Comparison of ENCODE assay signal across 11 mouse cellular contexts in the genomic region with DNA sequence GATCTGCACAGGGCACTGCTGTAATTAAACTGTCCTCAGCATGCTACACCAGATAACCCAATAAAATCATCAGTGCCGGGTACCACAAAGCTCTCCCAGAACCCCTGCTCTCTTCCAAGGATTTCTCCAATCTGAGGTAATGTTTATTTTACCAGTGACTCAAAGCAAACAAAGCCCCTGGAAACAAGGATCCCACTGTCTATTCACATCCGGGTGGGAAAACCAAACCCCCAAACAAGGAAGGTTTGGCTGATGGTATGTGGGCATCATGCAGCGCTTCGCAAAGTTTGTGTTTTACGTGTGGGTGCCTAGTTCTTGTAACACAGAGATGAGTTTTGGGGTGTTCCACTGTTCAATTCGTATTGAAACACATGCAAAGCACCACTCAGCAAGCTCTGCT. TPM values are rescaled to one million over a fixed set of nuclear protein-coding genes. Genes with fewer than 3 reads are reported as not detected.
DNase-seq lines count a peak whose midpoint lies in the region; ATAC-seq lines count a peak whose summit lies in the region.
"Had no signal": no experiment of that assay in that cellular context is flagged by ENCODE, and none has a peak within 500 bp of the region (broad histone marks: within the 10 kb centered on the region; RNA-seq: fewer than 3 reads in every experiment).

No protein-coding gene starts in this region.

- DNase-seq in limb, embryonic 11.5 days (ENCODE audit: low spot score), result no peak
- DNase-seq in limb, embryonic 10.5 days (ENCODE audit: low spot score), result no peak
- no peak for DNase-seq in B cell, adult 2 months
- no peak for DNase-seq in layer of hippocampus, adult 8-10 months (ENCODE audit: low spot score in 2 of 2)
- no peak for DNase-seq in heart, postnatal 25 days (ENCODE audit: low spot score)
- DNase-seq: kidney, adult 8-10 months; right cerebral cortex, adult 18-20 months had no signal

- no peak overlapping the region for H3K27ac ChIP-seq in limb, embryonic 11.5 days (replicated peaks; ENCODE audit: low read depth, low read length)
- H3K27ac ChIP-seq in limb, embryonic 10.5 days, result no peak overlapping the region
- H3K27ac ChIP-seq in embryonic facial prominence, embryonic 12.5 days, result peak overlapping the region; percentile 84; the same call in 1 of the 2 replicates
- no peak overlapping the region for H3K27ac ChIP-seq in hindbrain, embryonic 15.5 days (replicated peaks)
- no peak overlapping the region for H3K27ac ChIP-seq in neural tube, embryonic 14.5 days (ENCODE audit: low read depth, low read length)
- H3K27ac ChIP-seq: heart, embryonic 15.5 days had no signal

- H3K27me3 ChIP-seq in limb, embryonic 11.5 days (ENCODE audit: control insufficient read depth, insufficient read depth, low read length), result no peaks in the 10 kb centered on the region
- H3K27me3 ChIP-seq in limb, embryonic 10.5 days (ENCODE audit: low read depth, poor library complexity, severe bottlenecking), result no peaks in the 10 kb centered on the region
- H3K27me3 ChIP-seq in embryonic facial prominence, embryonic 12.5 days, result no peaks in the 10 kb centered on the region
- H3K27me3 ChIP-seq in hindbrain, embryonic 15.5 days, result no peaks in the 10 kb centered on the region
- H3K27me3 ChIP-seq in neural tube, embryonic 14.5 days (ENCODE audit: control insufficient read depth, insufficient read depth, low read length), result no peaks in the 10 kb centered on the region
- H3K27me3 ChIP-seq: heart, embryonic 15.5 days had no signal

- H3K4me1 ChIP-seq in limb, embryonic 11.5 days (ENCODE audit: control insufficient read depth, insufficient read depth, low read length), result no peaks in the 10 kb centered on the region
- peaks cover 9% of the 10 kb centered on the region for H3K4me1 ChIP-seq in limb, embryonic 10.5 days
- peaks cover 4% of the 10 kb centered on the region; the same call in 1 of the 2 replicates for H3K4me1 ChIP-seq in embryonic facial prominence, embryonic 12.5 days
- no peaks in the 10 kb centered on the region for H3K4me1 ChIP-seq in hindbrain, embryonic 15.5 days (replicated peaks)
- H3K4me1 ChIP-seq in neural tube, embryonic 14.5 days (ENCODE audit: control insufficient read depth, insufficient read depth, low read length), result 0 out of 2 replicates have a peak, but pooled peaks cover 3% of the 10 kb centered on the region

- H3K36me3 ChIP-seq in limb, embryonic 11.5 days (ENCODE audit: control insufficient read depth, insufficient read depth, low read length), result no peaks in the 10 kb centered on the region
- no peaks in the 10 kb centered on the region for H3K36me3 ChIP-seq in limb, embryonic 10.5 days
- no peaks in the 10 kb centered on the region for H3K36me3 ChIP-seq in embryonic facial prominence, embryonic 12.5 days
- H3K36me3 ChIP-seq in hindbrain, embryonic 15.5 days, result no peaks in the 10 kb centered on the region
- H3K36me3 ChIP-seq in neural tube, embryonic 14.5 days (ENCODE audit: control insufficient read depth, insufficient read depth, low read length), result no peaks in the 10 kb centered on the region
- H3K36me3 ChIP-seq: heart, embryonic 15.5 days had no signal

- intact Hi-C loops in heart, postnatal 25 days (cut with DNase I), result loop anchor here (1.0 kb wide), 1 partner anchor 202 kb away; no protein-coding TSS in a partner anchor

- H3K9me3 ChIP-seq in limb, embryonic 11.5 days (ENCODE audit: control insufficient read depth, low read length), result no peaks in the 10 kb centered on the region
- H3K9me3 ChIP-seq in limb, embryonic 10.5 days (replicated peaks), result no peaks in the 10 kb centered on the region
- no peaks in the 10 kb centered on the region for H3K9me3 ChIP-seq in embryonic facial prominence, embryonic 12.5 days
- H3K9me3 ChIP-seq in hindbrain, embryonic 15.5 days, result no peaks in the 10 kb centered on the region
- H3K9me3 ChIP-seq in neural tube, embryonic 14.5 days (ENCODE audit: control insufficient read depth, low read length), result no peaks in the 10 kb centered on the region
- H3K9me3 ChIP-seq: heart, embryonic 15.5 days had no signal

- 0 out of 2 replicates have a peak, but pooled peaks have one; percentile 15 for ATAC-seq in limb, embryonic 11.5 days (ENCODE audit: insufficient number of reproducible peaks, low FRiP score, low TSS enrichment, low read depth)
- no peak for ATAC-seq in embryonic facial prominence, embryonic 12.5 days (ENCODE audit: insufficient number of reproducible peaks, insufficient read depth, low FRiP score, low TSS enrichment)
- no peak; the same call in 1 of the 2 replicates for ATAC-seq in hindbrain, embryonic 15.5 days (ENCODE audit: low FRiP score, low read depth)
- ATAC-seq in neural tube, embryonic 14.5 days (ENCODE audit: low read depth), result 0 out of 2 replicates have a peak, but pooled peaks have one; percentile 32

- no peak overlapping the region for H3K4me3 ChIP-seq in limb, embryonic 11.5 days (ENCODE audit: low read depth, low read length)
- no peak overlapping the region for H3K4me3 ChIP-seq in limb, embryonic 10.5 days
- no peak overlapping the region for H3K4me3 ChIP-seq in embryonic facial prominence, embryonic 12.5 days
- no peak overlapping the region for H3K4me3 ChIP-seq in hindbrain, embryonic 15.5 days
- H3K4me3 ChIP-seq in neural tube, embryonic 14.5 days (ENCODE audit: low read depth, low read length), result no peak overlapping the region
- H3K4me3 ChIP-seq: heart, embryonic 15.5 days had no signal

- H3K4me2 ChIP-seq in limb, embryonic 11.5 days (ENCODE audit: low read depth, severe bottlenecking), result no peak overlapping the region
- no peak overlapping the region for H3K4me2 ChIP-seq in embryonic facial prominence, embryonic 12.5 days (replicated peaks)
- peak overlapping the region; percentile 54; the same call in 1 of the 2 replicates for H3K4me2 ChIP-seq in hindbrain, embryonic 15.5 days
- no peak overlapping the region for H3K4me2 ChIP-seq in neural tube, embryonic 14.5 days (ENCODE audit: low read depth, low read length)

- 57% methylated on average over 6 of the region's 6 CpGs for WGBS in limb, embryonic 11.5 days
- WGBS in limb, embryonic 10.5 days, result 59% methylated on average over 6 of the region's 6 CpGs
- WGBS in embryonic facial prominence, embryonic 12.5 days, result 17% methylated on average over 6 of the region's 6 CpGs
- 35% methylated on average over 6 of the region's 6 CpGs for WGBS in hindbrain, embryonic 15.5 days
- 31% methylated on average over 6 of the region's 6 CpGs for WGBS in neural tube, embryonic 14.5 days

- H3K9ac ChIP-seq in limb, embryonic 11.5 days (ENCODE audit: low read length), result no peak overlapping the region
- H3K9ac ChIP-seq in embryonic facial prominence, embryonic 12.5 days, result no peak overlapping the region
- H3K9ac ChIP-seq in hindbrain, embryonic 15.5 days, result no peak overlapping the region
- no peak overlapping the region for H3K9ac ChIP-seq in neural tube, embryonic 14.5 days (replicated peaks; ENCODE audit: low read depth, low read length)
- H3K9ac ChIP-seq: heart, embryonic 15.5 days had no signal

RNA-seq across cellular contexts. Expression of a gene that starts 7.9 kb away (rescaled TPM):
- polyA plus RNA-seq in limb, embryonic 11.5 days (2014; fragmentation: Nextera tagmentation; extraction: Ambion mirVana), result 0.96 and 1.7 TPM in 2 replicates
- 1.2 and 1.5 TPM in 2 replicates for polyA plus RNA-seq in limb, embryonic 10.5 days (2016; fragmentation: Nextera tagmentation; extraction: Ambion mirVana)
- 5.0 and 7.2 TPM in 2 replicates for polyA plus RNA-seq in embryonic facial prominence, embryonic 12.5 days (2016; fragmentation: Nextera tagmentation; extraction: Ambion mirVana)
- 10.6 and 13.8 TPM in 2 replicates for polyA plus RNA-seq in hindbrain, embryonic 15.5 days (2015; fragmentation: Nextera tagmentation; extraction: Ambion mirVana)
- 10.3 and 13.5 TPM in 2 replicates for polyA plus RNA-seq in neural tube, embryonic 14.5 days (2014; fragmentation: Nextera tagmentation; extraction: Ambion mirVana)
- 1 to 10 TPM; 2.2 to 4.2 (median 3.0) TPM for total RNA-seq in layer of hippocampus, adult 8-10 months (2022)
- under 1 TPM; 0.13 to 0.17 TPM for total RNA-seq in heart, postnatal 25 days (2021)

RNA-seq across cellular contexts. Expression of a gene that starts 16.6 kb away (rescaled TPM):
- 23.5 and 27.7 TPM in 2 replicates for polyA plus RNA-seq in limb, embryonic 11.5 days (2014; fragmentation: Nextera tagmentation; extraction: Ambion mirVana)
- polyA plus RNA-seq in limb, embryonic 10.5 days (2016; fragmentation: Nextera tagmentation; extraction: Ambion mirVana), result 16.5 and 22.8 TPM in 2 replicates
- 28.2 and 33.0 TPM in 2 replicates for polyA plus RNA-seq in embryonic facial prominence, embryonic 12.5 days (2016; fragmentation: Nextera tagmentation; extraction: Ambion mirVana)
- polyA plus RNA-seq in hindbrain, embryonic 15.5 days (2015; fragmentation: Nextera tagmentation; extraction: Ambion mirVana), result 17.3 and 19.3 TPM in 2 replicates
- polyA plus RNA-seq in neural tube, embryonic 14.5 days (2014; fragmentation: Nextera tagmentation; extraction: Ambion mirVana), result 23.5 and 26.6 TPM in 2 replicates
- 10 to 100 TPM; 10.6 to 15.2 (median 13.9) TPM for total RNA-seq in layer of hippocampus, adult 8-10 months (2022)
- total RNA-seq in heart, postnatal 25 days (2021), result 10 to 100 TPM; 17.4 to 17.9 TPM

Comparison
In these comparisons a context has a peak if more than half of its experiments do, and no peak if none do; other contexts are left out.
1. ATAC-seq: peak in limb, embryonic 11.5 days (single experiment) and neural tube, embryonic 14.5 days (single experiment); none in embryonic facial prominence, embryonic 12.5 days (single experiment) and hindbrain, embryonic 15.5 days (single experiment).